Mouse (Mus musculus) stomach, embryonic 16.5 days (tissue): ENCODE results near the gene Man1c1. TPM values are rescaled to one million over a fixed set of nuclear protein-coding genes. Genes with fewer than 3 reads are reported as not detected.

Source experiments
- ATAC-seq: fragments of 200-750 bp; cut with Nextera tagmentation; 2 replicates; pipeline ENCODE4 v1.8.0; 2017; ENCODE audit warnings: moderate number of reproducible peaks, moderate TSS enrichment; ENCODE audit not compliant: insufficient read depth, low FRiP score
- H3K27ac ChIP-seq: fragments of 300-500 bp; sonication (generic); 2 replicates; pipeline ENCODE4 v1.5.1; 2014; ENCODE audit warnings: low read length
- H3K27me3 ChIP-seq: fragments of 300-500 bp; sonication (generic); 2 replicates; pipeline ENCODE4 v1.6.1; 2014; ENCODE audit warnings: low read length, control low read depth, mixed read lengths; ENCODE audit not compliant: control insufficient read depth, insufficient read depth
- H3K36me3 ChIP-seq: fragments of 300-500 bp; sonication (generic); 2 replicates; pipeline ENCODE4 v1.6.1; 2014; ENCODE audit warnings: low read length; ENCODE audit not compliant: control insufficient read depth, insufficient read depth
- H3K4me1 ChIP-seq: fragments of 300-500 bp; sonication (generic); 2 replicates; pipeline ENCODE4 v1.6.1; 2014; ENCODE audit warnings: low read length, control low read depth, mixed read lengths; ENCODE audit not compliant: control insufficient read depth, insufficient read depth
- H3K4me2 ChIP-seq: fragments of 300-500 bp; sonication (generic); 2 replicates; pipeline ENCODE4 v1.6.1; 2014; ENCODE audit warnings: low read depth, low read length, mixed read lengths
- H3K4me3 ChIP-seq: fragments of 300-500 bp; sonication (generic); replicated peaks from 2 replicates; pipeline ENCODE4 v1.5.1; 2014; ENCODE audit warnings: mild to moderate bottlenecking, low read length
- H3K9ac ChIP-seq: fragments of 300-500 bp; sonication (generic); 2 replicates; pipeline ENCODE4 v1.6.1; 2014; ENCODE audit warnings: low read length
- H3K9me3 ChIP-seq: fragments of 300-500 bp; sonication (generic); replicated peaks from 2 replicates; pipeline ENCODE4 v1.6.1; 2016; ENCODE audit warnings: low read length, control low read depth; ENCODE audit not compliant: control insufficient read depth
- WGBS: fragments of 180-500 bp; shearing (Covaris S2); extraction: QIAGEN DNeasy Blood & Tissue Kit; methylation state at CpG from one replicate; pipeline ENCODE4 v1.1.7; 2014; 5-methylcytosine and 5-hydroxymethylcytosine counted together
- polyA plus RNA-seq: library from polyadenylated mRNA; unstranded; fragments of >200 nt; fragmentation: Nextera tagmentation; extraction: Ambion mirVana; gene quantifications from 2 replicates; pipeline ENCODE4 v1.2.1, GENCODE M21; 2015

Man1c1 gene
- polyA plus RNA-seq: 1.3 and 1.6 TPM in 2 replicates

- no peaks in the 10 kb centered on the region for H3K9me3 ChIP-seq
- peak within 1 kb of the TSS; percentile 65 for H3K4me3 ChIP-seq
- peak within 1 kb of the TSS; percentile 99 for H3K4me2 ChIP-seq
- peak; percentile 97 for ATAC-seq
- peak within 1 kb of the TSS; percentile 18; the same call in 1 of the 2 replicates for H3K27ac ChIP-seq
- H3K4me1 ChIP-seq: peaks cover 23% of the 10 kb centered on the region
- under 1% methylated on average over 78 of the region's 81 CpGs for WGBS
- H3K27me3 ChIP-seq: peaks cover 18% of the 10 kb centered on the region
- H3K9ac ChIP-seq: peak within 1 kb of the TSS; percentile 76
- no peaks in the 10 kb centered on the region for H3K36me3 ChIP-seq
These were observed at the start of gene Man1c1 for GRCm38 (mm10) chr4:134703835-134704546. Gene Man1c1 (minus strand): TSS chr4:134704290.

GRCm38 (mm10) chr4:134753516-134754261 lies 49.6 kb upstream of the Man1c1 start:
- no peak for ATAC-seq
- H3K27me3 ChIP-seq: no peaks in the 10 kb centered on the region
- H3K27ac ChIP-seq: peak overlapping the region; percentile 12; the same call in 1 of the 2 replicates
- no peaks in the 10 kb centered on the region for H3K9me3 ChIP-seq
- H3K4me3 ChIP-seq: no peak overlapping the region
- peaks cover 4% of the 10 kb centered on the region; the same call in 1 of the 2 replicates for H3K36me3 ChIP-seq
- no peak overlapping the region for H3K9ac ChIP-seq
- WGBS: 39% methylated on average over 17 of the region's 17 CpGs
- no peak overlapping the region for H3K4me2 ChIP-seq
- H3K4me1 ChIP-seq: peaks cover 41% of the 10 kb centered on the region

- no peak for ATAC-seq
- H3K4me1 ChIP-seq: peaks cover 38% of the 10 kb centered on the region
These were observed 48.9 kb upstream of the Man1c1 start for GRCm38 (mm10) chr4:134752911-134753426.

GRCm38 (mm10) chr4:134751682-134752380 lies 47.7 kb upstream of the Man1c1 start:
- Histone ChIP-seq H3K4me1 (peaks cover 38% of the 10 kb centered on the region), H3K36me3 (peaks cover 4% of the 10 kb centered on the region), H3K4me3 (no peak overlapping the region), H3K4me2 (no peak overlapping the region), H3K27ac (no peak overlapping the region), H3K9ac (no peak overlapping the region), H3K9me3 (no peaks in the 10 kb centered on the region), H3K27me3 (no peaks in the 10 kb centered on the region)
- ATAC-seq: no peak; the same call in 1 of the 2 replicates
- WGBS: 66% methylated on average over 18 of the region's 18 CpGs

More at GRCm38 (mm10) chr4:134752911-134753426, 48.9 kb upstream of the Man1c1 start:
- WGBS: 60% methylated on average over 11 of the region's 11 CpGs
- Histone ChIP-seq H3K36me3 (peaks cover 4% of the 10 kb centered on the region), H3K4me2 (no peak overlapping the region), H3K27me3 (no peaks in the 10 kb centered on the region), H3K4me3 (no peak overlapping the region), H3K27ac (no peak overlapping the region), H3K9ac (no peak overlapping the region), H3K9me3 (no peaks in the 10 kb centered on the region)

GRCm38 (mm10) chr4:134750825-134751224 lies 46.7 kb upstream of the Man1c1 start:
- H3K27ac ChIP-seq: peak overlapping the region; percentile 76
- peaks cover 38% of the 10 kb centered on the region for H3K4me1 ChIP-seq
- WGBS: 72% methylated on average over 6 of the region's 6 CpGs
- ATAC-seq: no peak
- H3K9ac ChIP-seq: no peak overlapping the region
- H3K4me3 ChIP-seq: no peak overlapping the region
- peaks cover 9% of the 10 kb centered on the region for H3K36me3 ChIP-seq
- no peaks in the 10 kb centered on the region for H3K27me3 ChIP-seq
- H3K9me3 ChIP-seq: no peaks in the 10 kb centered on the region
- H3K4me2 ChIP-seq: no peak overlapping the region

GRCm38 (mm10) chr4:134750263-134750662 lies 46.2 kb upstream of the Man1c1 start:
- Histone ChIP-seq H3K9me3 (no peaks in the 10 kb centered on the region), H3K4me3 (no peak overlapping the region), H3K27me3 (no peaks in the 10 kb centered on the region), H3K36me3 (peaks cover 9% of the 10 kb centered on the region), H3K4me2 (no peak overlapping the region), H3K4me1 (peaks cover 38% of the 10 kb centered on the region), H3K9ac (no peak overlapping the region), H3K27ac (peak overlapping the region; percentile 76)
- no peak for ATAC-seq
- WGBS: 38% methylated on average over 5 of the region's 5 CpGs

GRCm38 (mm10) chr4:134749301-134750030 lies 45.4 kb upstream of the Man1c1 start:
- no peaks in the 10 kb centered on the region for H3K27me3 ChIP-seq
- no peaks in the 10 kb centered on the region for H3K9me3 ChIP-seq
- H3K4me3 ChIP-seq: no peak overlapping the region
- WGBS: 59% methylated on average over 21 of the region's 21 CpGs
- H3K27ac ChIP-seq: peak overlapping the region; percentile 70
- peaks cover 32% of the 10 kb centered on the region for H3K4me1 ChIP-seq
- H3K9ac ChIP-seq: no peak overlapping the region
- ATAC-seq: no peak
- H3K36me3 ChIP-seq: peaks cover 9% of the 10 kb centered on the region
- H3K4me2 ChIP-seq: no peak overlapping the region

- Histone ChIP-seq H3K36me3 (peaks cover 9% of the 10 kb centered on the region), H3K27ac (no peak overlapping the region), H3K4me3 (no peak overlapping the region), H3K9me3 (no peaks in the 10 kb centered on the region), H3K9ac (no peak overlapping the region), H3K4me2 (no peak overlapping the region), H3K27me3 (no peaks in the 10 kb centered on the region), H3K4me1 (peaks cover 21% of the 10 kb centered on the region; the same call in 1 of the 2 replicates)
- WGBS: 84% methylated on average over 16 of the region's 16 CpGs
- ATAC-seq: no peak
These were observed 42.0 kb upstream of the Man1c1 start for GRCm38 (mm10) chr4:134745900-134746661.
